Mouse (Mus musculus) stomach, embryonic 16.5 days (tissue): ENCODE measurements around the gene Ghrhr. TPM values are rescaled to one million over a fixed set of nuclear protein-coding genes. Genes with fewer than 3 reads are reported as not detected.

Source experiments
- ATAC-seq: fragments of 200-750 bp; cut with Nextera tagmentation; 2 replicates; pipeline ENCODE4 v1.8.0; 2017; ENCODE audit warnings: moderate number of reproducible peaks, moderate TSS enrichment; ENCODE audit not compliant: insufficient read depth, low FRiP score
- H3K27ac ChIP-seq: fragments of 300-500 bp; sonication (generic); 2 replicates; pipeline ENCODE4 v1.5.1; 2014; ENCODE audit warnings: low read length
- H3K27me3 ChIP-seq: fragments of 300-500 bp; sonication (generic); 2 replicates; pipeline ENCODE4 v1.6.1; 2014; ENCODE audit warnings: low read length, control low read depth, mixed read lengths; ENCODE audit not compliant: control insufficient read depth, insufficient read depth
- H3K36me3 ChIP-seq: fragments of 300-500 bp; sonication (generic); 2 replicates; pipeline ENCODE4 v1.6.1; 2014; ENCODE audit warnings: low read length; ENCODE audit not compliant: control insufficient read depth, insufficient read depth
- H3K4me1 ChIP-seq: fragments of 300-500 bp; sonication (generic); 2 replicates; pipeline ENCODE4 v1.6.1; 2014; ENCODE audit warnings: low read length, control low read depth, mixed read lengths; ENCODE audit not compliant: control insufficient read depth, insufficient read depth
- H3K4me2 ChIP-seq: fragments of 300-500 bp; sonication (generic); 2 replicates; pipeline ENCODE4 v1.6.1; 2014; ENCODE audit warnings: low read depth, low read length, mixed read lengths
- H3K4me3 ChIP-seq: fragments of 300-500 bp; sonication (generic); replicated peaks from 2 replicates; pipeline ENCODE4 v1.5.1; 2014; ENCODE audit warnings: mild to moderate bottlenecking, low read length
- H3K9ac ChIP-seq: fragments of 300-500 bp; sonication (generic); 2 replicates; pipeline ENCODE4 v1.6.1; 2014; ENCODE audit warnings: low read length
- H3K9me3 ChIP-seq: fragments of 300-500 bp; sonication (generic); replicated peaks from 2 replicates; pipeline ENCODE4 v1.6.1; 2016; ENCODE audit warnings: low read length, control low read depth; ENCODE audit not compliant: control insufficient read depth
- WGBS: fragments of 180-500 bp; shearing (Covaris S2); extraction: QIAGEN DNeasy Blood & Tissue Kit; methylation state at CpG from one replicate; pipeline ENCODE4 v1.1.7; 2014; 5-methylcytosine and 5-hydroxymethylcytosine counted together
- polyA plus RNA-seq: library from polyadenylated mRNA; unstranded; fragments of >200 nt; fragmentation: Nextera tagmentation; extraction: Ambion mirVana; gene quantifications from 2 replicates; pipeline ENCODE4 v1.2.1, GENCODE M21; 2015

Gene Ghrhr
- polyA plus RNA-seq: 0.17 TPM in 1 of 2 replicates, not detected in the other

DNA sequence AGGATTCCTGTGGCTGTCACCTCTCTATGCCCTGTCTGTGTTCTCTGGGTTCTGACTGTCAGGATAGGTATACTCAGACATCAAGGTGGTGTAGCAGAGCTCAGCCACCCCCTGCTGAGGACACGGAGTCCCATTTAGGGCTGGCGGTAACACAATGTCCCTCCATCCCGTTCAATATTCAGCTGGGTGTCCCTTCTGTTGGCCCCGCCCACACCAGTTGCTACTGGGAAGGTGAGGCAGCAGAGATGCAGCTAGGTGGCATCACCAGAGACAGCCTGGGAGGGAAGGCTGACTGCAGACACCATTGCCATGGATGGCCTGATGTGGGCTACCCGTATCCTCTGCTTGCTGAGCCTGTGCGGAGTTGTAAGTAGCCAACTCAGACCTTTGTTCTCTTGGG, at the start of gene Ghrhr:
Gene Ghrhr, plus strand, starts transcription at position 220 of the 400 bp plus-strand sequence.
- 76% methylated on average over 6 of the region's 6 CpGs for WGBS
- no peak within 1 kb of the TSS for H3K27ac ChIP-seq

DNA sequence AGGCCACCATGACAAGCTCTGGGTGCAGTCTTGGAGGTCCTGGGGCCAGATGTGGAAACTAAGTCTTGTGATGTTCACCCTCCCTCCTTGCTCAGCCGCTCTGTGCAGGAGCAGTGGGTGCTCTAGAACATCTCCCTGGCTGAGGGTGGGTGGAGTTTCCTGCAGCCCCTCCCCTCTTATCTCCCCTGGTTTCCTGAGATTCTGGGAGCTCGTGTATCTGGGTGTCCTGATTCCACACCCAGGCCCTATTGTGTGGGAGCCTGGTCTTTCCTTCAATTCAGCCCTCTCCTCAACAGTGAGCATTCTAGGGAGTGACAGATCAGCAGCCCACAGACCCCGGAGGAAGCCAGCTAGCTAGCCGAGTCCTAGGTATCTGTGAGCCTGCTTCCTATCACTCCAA, 49.8 kb upstream of the Ghrhr start:
- no peak overlapping the region for H3K9ac ChIP-seq
- WGBS: 71% methylated on average over 4 of the region's 4 CpGs
- no peak overlapping the region for H3K4me2 ChIP-seq
- no peak overlapping the region for H3K4me3 ChIP-seq
- no peak overlapping the region for H3K27ac ChIP-seq
- H3K36me3 ChIP-seq: no peaks in the 10 kb centered on the region
- no peaks in the 10 kb centered on the region for H3K27me3 ChIP-seq
- ATAC-seq: no peak
- H3K9me3 ChIP-seq: no peaks in the 10 kb centered on the region
- peaks cover 4% of the 10 kb centered on the region; the same call in 1 of the 2 replicates for H3K4me1 ChIP-seq

More for the DNA sequence above, at the start of gene Ghrhr:
- Histone ChIP-seq H3K36me3 (no peaks in the 10 kb centered on the region), H3K4me3 (no peak within 1 kb of the TSS), H3K4me2 (no peak within 1 kb of the TSS), H3K9ac (no peak within 1 kb of the TSS), H3K27me3 (no peaks in the 10 kb centered on the region), H3K4me1 (no peaks in the 10 kb centered on the region), H3K9me3 (0 out of 2 replicates have a peak, but pooled peaks cover 3% of the 10 kb centered on the region)
- ATAC-seq: no peak

DNA sequence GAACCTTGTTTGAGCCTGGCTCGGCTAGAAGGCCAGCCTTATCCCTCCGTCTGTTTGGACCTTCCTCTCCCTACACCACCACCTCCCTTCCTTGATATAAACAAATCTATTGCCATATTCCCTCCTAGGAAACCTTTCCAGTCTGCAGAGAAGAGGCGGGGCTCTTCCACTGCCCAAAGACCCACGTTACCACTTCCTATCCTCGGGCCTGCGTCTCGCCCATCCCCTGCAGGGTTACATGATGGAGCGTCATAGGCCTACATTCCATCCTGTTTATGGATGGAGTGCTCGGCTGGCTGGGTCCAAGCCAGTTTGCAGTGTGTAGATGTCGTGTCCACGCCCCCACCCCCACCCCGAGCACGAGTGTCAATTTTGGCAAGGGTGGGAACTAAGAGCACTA, 48.8 kb upstream of the Ghrhr start:
- no peak overlapping the region for H3K27ac ChIP-seq
- H3K4me3 ChIP-seq: no peak overlapping the region
- H3K36me3 ChIP-seq: no peaks in the 10 kb centered on the region
- no peak overlapping the region for H3K4me2 ChIP-seq
- no peaks in the 10 kb centered on the region for H3K9me3 ChIP-seq
- ATAC-seq: no peak
- no peak overlapping the region for H3K9ac ChIP-seq
- 63% methylated on average over 13 of the region's 13 CpGs for WGBS
- H3K4me1 ChIP-seq: peaks cover 11% of the 10 kb centered on the region; the same call in 1 of the 2 replicates
- H3K27me3 ChIP-seq: no peaks in the 10 kb centered on the region

DNA sequence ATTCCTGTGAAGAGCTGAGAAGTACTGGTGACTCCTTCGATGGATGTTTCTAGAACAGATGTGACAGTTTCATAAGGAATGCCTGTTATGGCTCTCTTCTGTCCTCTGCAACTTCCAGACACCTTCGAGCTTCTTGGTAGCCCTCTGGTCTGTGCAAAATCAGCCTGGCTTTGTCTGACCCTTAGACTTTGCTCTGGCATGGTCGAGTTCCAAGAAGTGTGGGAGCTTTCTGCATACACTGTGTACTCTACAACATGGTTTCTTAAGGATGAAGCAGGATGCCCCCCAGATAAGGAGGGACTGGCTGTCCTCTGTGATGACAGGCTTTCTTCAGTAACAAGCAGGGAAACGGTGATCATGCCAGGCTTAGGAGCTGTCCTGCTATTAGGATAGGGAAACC, 47.9 kb upstream of the Ghrhr start:
- H3K4me3 ChIP-seq: no peak overlapping the region
- ATAC-seq: no peak

DNA sequence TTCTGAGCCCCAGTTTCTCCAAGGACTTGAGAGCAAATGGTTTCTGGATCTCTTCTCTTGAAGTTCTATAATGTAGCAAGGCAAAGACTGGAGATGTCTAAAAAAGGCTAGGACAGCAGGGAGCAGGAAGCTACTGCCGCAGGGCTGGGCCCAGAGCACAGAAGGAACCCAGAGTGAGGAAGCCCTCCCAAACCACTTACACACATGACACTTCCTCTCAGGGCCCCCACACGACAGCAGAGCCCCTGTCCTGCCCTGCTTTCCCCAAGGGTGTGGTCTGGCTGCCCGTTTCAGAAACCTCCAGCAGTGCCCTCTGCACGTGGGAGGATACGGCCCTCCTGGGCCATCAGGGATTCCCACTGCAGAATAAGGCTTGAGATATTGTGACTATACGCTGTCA, 44.8 kb upstream of the Ghrhr start:
- H3K4me2 ChIP-seq: no peak overlapping the region
- no peak overlapping the region for H3K4me3 ChIP-seq
- no peaks in the 10 kb centered on the region for H3K9me3 ChIP-seq
- 49% methylated on average over 6 of the region's 6 CpGs for WGBS
- H3K36me3 ChIP-seq: no peaks in the 10 kb centered on the region
- H3K27me3 ChIP-seq: no peaks in the 10 kb centered on the region
- peaks cover 20% of the 10 kb centered on the region for H3K4me1 ChIP-seq
- H3K9ac ChIP-seq: no peak overlapping the region
- no peak overlapping the region for H3K27ac ChIP-seq
- no peak for ATAC-seq

More for the DNA sequence above, 47.9 kb upstream of the Ghrhr start:
- Histone ChIP-seq H3K4me1 (peaks cover 13% of the 10 kb centered on the region; the same call in 1 of the 2 replicates), H3K9ac (no peak overlapping the region), H3K27ac (no peak overlapping the region), H3K4me2 (no peak overlapping the region), H3K9me3 (no peaks in the 10 kb centered on the region), H3K36me3 (no peaks in the 10 kb centered on the region), H3K27me3 (no peaks in the 10 kb centered on the region)
- WGBS: 63% methylated on average over 4 of the region's 4 CpGs

DNA sequence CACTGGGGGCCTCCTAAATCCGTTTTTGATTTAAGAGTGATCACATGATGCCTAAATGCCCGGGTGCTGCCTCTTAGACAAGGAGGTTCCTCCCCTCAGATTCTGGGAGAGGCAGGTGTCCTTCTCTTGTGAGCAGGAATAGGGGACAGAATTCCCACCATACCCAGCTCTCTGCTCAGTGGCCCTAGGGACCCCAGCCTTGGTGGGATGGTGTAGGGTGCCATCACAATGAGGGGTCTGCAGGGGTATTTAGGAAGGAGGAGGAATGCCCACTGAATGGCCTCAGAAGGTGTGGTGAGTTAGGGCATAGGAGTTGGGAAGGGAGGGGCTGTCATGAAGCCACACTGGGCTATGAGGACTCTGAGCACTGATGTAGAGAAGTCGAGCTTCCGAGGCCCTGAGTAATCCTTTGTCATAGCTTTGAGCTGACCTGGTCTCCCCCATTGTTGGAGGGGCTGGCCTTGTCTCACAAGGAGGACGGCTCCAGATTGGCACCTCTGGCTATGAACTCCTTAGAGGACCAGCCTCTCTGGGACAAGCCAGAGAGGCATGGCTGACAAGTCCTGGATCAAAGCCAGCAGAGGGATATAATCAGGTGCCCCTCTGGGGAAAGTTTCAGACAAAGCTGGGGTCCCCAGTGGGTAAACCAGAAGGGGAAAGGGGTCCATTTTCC, 43.9 kb upstream of the Ghrhr start:
- Histone ChIP-seq H3K9me3 (no peaks in the 10 kb centered on the region), H3K4me1 (peaks cover 20% of the 10 kb centered on the region), H3K9ac (no peak overlapping the region), H3K27me3 (no peaks in the 10 kb centered on the region), H3K27ac (0 out of 2 replicates have a peak overlapping the region, but pooled peaks have one; percentile 4), H3K4me2 (no peak overlapping the region), H3K36me3 (no peaks in the 10 kb centered on the region), H3K4me3 (no peak overlapping the region)
- no peak for ATAC-seq
- 55% methylated on average over 5 of the region's 5 CpGs for WGBS

DNA sequence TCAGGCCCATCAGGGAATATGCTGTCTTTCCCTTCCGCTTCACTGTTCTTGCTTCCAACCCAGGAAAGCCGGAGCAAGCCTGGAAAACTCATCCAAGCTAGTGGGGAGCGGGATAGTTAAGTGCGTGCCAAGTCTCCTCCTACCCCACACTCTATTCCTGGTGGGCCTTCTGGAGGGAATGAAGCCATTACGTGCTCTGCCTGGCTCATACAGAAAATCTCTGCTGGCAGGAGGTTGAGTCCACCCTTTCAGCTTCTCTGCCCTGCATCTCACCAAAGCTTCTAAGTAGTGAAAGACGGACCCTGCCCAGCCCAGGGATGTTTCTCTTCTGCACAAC, 43.4 kb upstream of the Ghrhr start:
- H3K27me3 ChIP-seq: no peaks in the 10 kb centered on the region
- peaks cover 24% of the 10 kb centered on the region for H3K4me1 ChIP-seq
- peak overlapping the region; percentile 4; the same call in 1 of the 2 replicates for H3K27ac ChIP-seq
- H3K4me3 ChIP-seq: no peak overlapping the region
- no peak overlapping the region for H3K9ac ChIP-seq
- H3K9me3 ChIP-seq: no peaks in the 10 kb centered on the region
- H3K36me3 ChIP-seq: no peaks in the 10 kb centered on the region
- 53% methylated on average over 6 of the region's 6 CpGs for WGBS
- no peak for ATAC-seq
- H3K4me2 ChIP-seq: no peak overlapping the region

DNA sequence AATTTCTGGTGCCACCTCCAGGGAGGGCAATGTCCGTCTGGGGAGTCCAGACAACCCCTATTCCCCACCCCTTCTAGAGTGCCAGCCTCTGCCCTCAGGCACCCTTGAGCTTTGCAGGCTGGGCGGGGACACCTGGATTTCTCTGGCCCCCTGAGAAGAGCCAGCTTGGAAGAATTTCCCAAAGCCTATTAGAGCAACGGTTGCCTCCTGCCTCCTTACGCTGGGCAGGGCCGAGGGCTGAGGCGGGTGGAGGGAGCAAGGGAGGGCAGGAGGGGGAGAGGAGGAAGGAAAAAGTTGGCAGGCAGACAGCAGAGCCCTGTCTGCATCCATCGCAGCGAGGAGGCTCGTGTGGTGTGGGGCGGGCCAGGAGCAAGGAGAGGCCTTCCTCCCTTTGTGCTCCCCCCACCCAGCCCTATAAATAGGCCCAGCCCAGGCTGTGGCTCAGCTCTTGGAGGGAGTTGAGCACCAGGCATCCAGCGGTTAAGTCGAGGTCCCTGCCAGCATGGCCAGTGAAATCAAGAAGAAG, 40.0 kb upstream of the Ghrhr start, which contains the start of gene Aqp1:
Gene Aqp1, plus strand, starts transcription at position 444 of the 526 bp plus-strand sequence.
- WGBS: 6% methylated on average over 12 of the region's 12 CpGs

DNA sequence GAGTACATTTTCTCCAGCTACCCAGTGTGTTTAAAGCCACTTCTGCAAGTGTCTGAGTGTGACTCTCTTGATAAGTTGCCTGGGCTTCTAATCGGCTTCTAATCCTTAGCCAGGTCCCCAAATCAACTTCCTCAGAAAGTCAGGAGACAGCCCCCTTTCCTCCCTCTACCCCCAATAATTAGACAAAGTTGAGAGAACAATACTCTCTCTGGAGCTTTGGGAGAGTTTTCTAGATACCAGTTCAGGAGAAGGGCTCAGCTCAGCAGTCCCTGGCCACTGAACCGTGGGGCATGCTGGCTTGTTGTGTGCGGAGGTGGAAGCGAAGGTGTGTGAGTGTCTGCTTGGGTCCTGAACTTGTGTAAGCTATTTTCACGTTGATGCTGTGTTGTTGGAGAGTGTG, 38.9 kb upstream of the Ghrhr start:
- Histone ChIP-seq H3K4me1 (peaks cover 38% of the 10 kb centered on the region), H3K27ac (no peak overlapping the region), H3K27me3 (no peaks in the 10 kb centered on the region), H3K4me3 (peak overlapping the region; percentile 12; the same call in 1 of the 2 replicates), H3K9me3 (no peaks in the 10 kb centered on the region), H3K4me2 (0 out of 2 replicates have a peak overlapping the region, but pooled peaks have one; percentile 16), H3K36me3 (no peaks in the 10 kb centered on the region), H3K9ac (no peak overlapping the region)
- ATAC-seq: no peak
- WGBS: 82% methylated on average over 5 of the region's 5 CpGs

More for the DNA sequence above, 40.0 kb upstream of the Ghrhr start, which contains the start of gene Aqp1:
- Histone ChIP-seq H3K4me1 (peaks cover 35% of the 10 kb centered on the region), H3K9ac (peak within 1 kb of the TSS; percentile 32; the same call in 1 of the 2 replicates), H3K27ac (peak within 1 kb of the TSS; percentile 13; the same call in 1 of the 2 replicates), H3K9me3 (no peaks in the 10 kb centered on the region), H3K36me3 (no peaks in the 10 kb centered on the region), H3K4me3 (peak within 1 kb of the TSS; percentile 12; the same call in 1 of the 2 replicates), H3K27me3 (no peaks in the 10 kb centered on the region), H3K4me2 (peak within 1 kb of the TSS; percentile 16; the same call in 1 of the 2 replicates)
- ATAC-seq: peak; percentile 86
